Mouse (Mus musculus): ENCODE results near the gene Ttc19. TPM values are rescaled to one million over a fixed set of nuclear protein-coding genes. Genes with fewer than 3 reads are reported as not detected.

Gene Ttc19
- polyA plus RNA-seq (2012; rRNA removed): 1.1 and 1.8 TPM in 2 replicates
- 1.7 and 1.8 TPM in 2 replicates for polyA plus RNA-seq (2014; fragmentation: Nextera tagmentation; extraction: Ambion mirVana)

DNA sequence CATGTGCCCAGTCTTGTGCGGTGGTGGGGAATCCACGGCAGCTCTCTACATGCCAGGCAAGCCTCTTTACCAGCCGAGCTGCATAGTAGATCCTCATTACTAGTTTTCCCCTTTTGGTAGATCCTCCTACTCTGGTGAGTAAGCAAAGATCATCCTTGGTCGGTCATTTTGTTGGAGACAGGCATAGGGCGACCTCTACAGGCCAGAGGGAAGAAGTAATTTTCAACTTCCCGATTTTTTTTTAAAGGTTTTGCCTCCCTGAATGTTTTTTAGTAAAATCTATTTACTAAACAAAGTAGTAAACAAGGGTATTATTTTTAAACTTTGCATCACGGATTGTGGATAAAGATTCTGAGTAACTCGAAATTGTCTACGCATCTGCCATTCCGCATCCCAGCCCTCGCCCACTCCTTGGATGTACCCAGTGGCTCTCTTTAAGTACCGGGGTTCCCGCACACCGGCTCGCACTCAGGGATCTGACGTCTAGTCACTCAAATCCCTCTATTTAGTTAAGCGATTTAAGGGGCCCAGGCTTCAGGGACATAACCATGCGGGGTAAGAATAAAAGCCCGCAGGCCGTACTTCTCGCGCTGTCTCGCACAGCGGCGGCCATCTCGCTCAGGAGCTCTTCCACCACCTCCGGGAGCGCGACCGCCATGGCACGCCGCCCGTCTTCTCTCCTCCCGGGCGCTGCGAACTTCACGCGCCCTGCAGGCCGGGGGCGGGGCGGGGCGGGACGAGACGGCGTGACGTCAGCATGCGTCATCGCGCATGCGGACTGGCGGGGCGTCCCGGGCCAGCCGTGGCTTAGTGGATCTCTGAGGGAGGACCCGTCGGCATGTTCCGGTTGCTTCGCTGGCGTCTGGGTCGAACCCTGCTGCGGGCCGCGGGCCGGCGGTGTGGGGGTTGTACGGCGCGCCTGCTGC lies at the start of gene Ttc19, which contains the start of gene Zswim7:
Gene Ttc19, plus strand, starts transcription at position 799 of the 926 bp plus-strand sequence.
Gene Zswim7, minus strand, starts transcription at position 701 of the 926 bp plus-strand sequence.
- Histone ChIP-seq H3K4me2 (ENCODE audit: low read depth) (peak within 1 kb of the TSS; percentile 84), H3K4me1 (replicated peaks; ENCODE audit: control insufficient read depth in 2 of 2, insufficient read depth in 2 of 2, low read length in 1 of 2) (peaks cover 6 to 15% of the 10 kb centered on the region in 2 experiments), H3K36me3 (replicated peaks; ENCODE audit: control insufficient read depth, insufficient read depth, low read depth) (no peaks in the 10 kb centered on the region; the same call in 1 of the 2 replicates), H3K27me3 (ENCODE audit: control insufficient read depth, insufficient read depth, low read length) (no peaks in the 10 kb centered on the region), H3K27ac (peak within 1 kb of the TSS; percentile 81), H3K4me3 (ENCODE audit: insufficient read depth in 1 of 2, low read depth in 2 of 2, low read length in 2 of 2) (peak within 1 kb of the TSS; percentile 78 to 87), H3K9me3 (ENCODE audit: control insufficient read depth, low read length) (no peaks in the 10 kb centered on the region), H3K9ac (replicated peaks) (peak within 1 kb of the TSS; percentile 67)
- TF ChIP-seq CTCF (IDR thresholded peaks at IDR 0.05; ENCODE audit: low read depth): peak; percentile 78
- no peak for TF ChIP-seq EP300 (IDR thresholded peaks at IDR 0.05; ENCODE audit: low read depth)
- DNase-seq (ENCODE audit: low read depth in 3 of 3, low spot score in 3 of 3) (peak; percentile 81 to 85 (median 82)), ATAC-seq (ENCODE audit: insufficient read depth) (peak; percentile 94)
- WGBS (ENCODE audit: insufficient replicate concordance): under 1% methylated on average over 68 of the region's 68 CpGs

DNA sequence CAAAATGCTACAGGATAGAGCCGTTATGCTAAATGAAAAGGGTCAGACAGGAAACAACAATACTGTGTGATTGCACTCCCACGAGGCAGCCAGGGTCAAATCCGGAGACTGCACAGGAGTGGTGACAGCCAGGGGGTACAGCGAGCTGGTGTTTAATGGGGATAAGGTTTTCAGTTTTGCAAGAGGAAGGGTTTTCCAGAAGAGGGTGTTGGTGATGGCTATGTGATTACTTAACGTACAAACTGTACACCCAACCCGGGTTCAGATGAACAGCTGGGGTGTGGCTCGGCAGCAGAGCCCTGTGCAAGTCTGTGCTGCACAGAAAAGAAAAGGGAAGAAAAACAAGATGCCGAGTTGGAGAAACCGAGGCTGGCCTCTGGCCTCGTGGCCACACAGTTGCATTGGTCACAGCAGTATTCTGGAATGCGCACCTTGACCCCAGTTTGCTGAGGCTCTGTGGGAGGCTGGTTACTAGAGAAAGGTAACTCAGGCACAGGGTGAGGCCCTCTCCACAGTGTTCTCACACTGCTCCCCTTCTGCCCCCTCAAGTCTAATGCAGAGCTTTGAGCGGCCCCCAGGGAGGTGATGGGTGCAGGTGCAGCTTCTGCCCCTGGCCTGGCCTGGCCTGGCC lies 40.5 kb upstream of the Ttc19 start:
- no peaks in the 10 kb centered on the region for H3K4me1 ChIP-seq (replicated peaks; ENCODE audit: control insufficient read depth in 2 of 2, insufficient read depth in 2 of 2, low read length in 1 of 2)
- ATAC-seq (ENCODE audit: insufficient read depth): no peak
- H3K4me2 ChIP-seq (ENCODE audit: low read depth): no peak overlapping the region
- WGBS (ENCODE audit: insufficient replicate concordance): 53% methylated on average over 12 of the region's 12 CpGs
- H3K27me3 ChIP-seq (ENCODE audit: control insufficient read depth, insufficient read depth, low read length): no peaks in the 10 kb centered on the region
- H3K9ac ChIP-seq (replicated peaks): no peak overlapping the region
- 0 out of 2 replicates have a peak, but pooled peaks have one; percentile 3 for TF ChIP-seq CTCF (IDR thresholded peaks at IDR 0.05; ENCODE audit: low read depth)
- TF ChIP-seq EP300 (IDR thresholded peaks at IDR 0.05; ENCODE audit: low read depth): no peak
- H3K27ac ChIP-seq: no peak overlapping the region
- H3K9me3 ChIP-seq (ENCODE audit: control insufficient read depth, low read length): no peaks in the 10 kb centered on the region
- H3K36me3 ChIP-seq (replicated peaks; ENCODE audit: control insufficient read depth, insufficient read depth, low read depth): no peaks in the 10 kb centered on the region
- DNase-seq (ENCODE audit: low read depth in 3 of 3, low spot score in 3 of 3): no peak
- no peak overlapping the region for H3K4me3 ChIP-seq (ENCODE audit: insufficient read depth in 1 of 2, low read depth in 2 of 2, low read length in 2 of 2)

DNA sequence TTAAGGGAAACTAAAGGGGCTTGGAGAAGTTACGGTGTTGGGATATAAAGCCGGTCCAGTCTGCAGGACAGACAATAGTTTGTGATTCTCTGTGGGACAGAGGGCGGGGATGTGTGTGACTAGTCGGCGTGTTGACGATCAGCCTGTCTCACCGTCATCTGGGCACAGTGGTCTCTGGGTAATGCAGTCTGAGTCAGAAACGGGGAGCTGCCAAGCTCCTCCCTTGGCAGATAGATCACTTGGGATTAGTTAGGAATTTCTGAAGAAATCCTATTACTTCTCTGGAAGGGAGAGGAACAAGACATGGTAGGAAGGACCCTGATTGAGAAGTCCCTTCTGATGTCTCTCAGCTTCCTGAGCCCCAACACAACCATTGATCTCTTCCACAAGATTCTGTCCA lies 37.4 kb upstream of the Ttc19 start:
- Histone ChIP-seq H3K4me1 (replicated peaks; ENCODE audit: control insufficient read depth in 2 of 2, insufficient read depth in 2 of 2, low read length in 1 of 2) (no peaks in the 10 kb centered on the region), H3K36me3 (replicated peaks; ENCODE audit: control insufficient read depth, insufficient read depth, low read depth) (no peaks in the 10 kb centered on the region), H3K27ac (no peak overlapping the region), H3K9me3 (ENCODE audit: control insufficient read depth, low read length) (no peaks in the 10 kb centered on the region), H3K4me3 (ENCODE audit: insufficient read depth in 1 of 2, low read depth in 2 of 2, low read length in 2 of 2) (no peak overlapping the region), H3K27me3 (ENCODE audit: control insufficient read depth, insufficient read depth, low read length) (peaks cover 17% of the 10 kb centered on the region), H3K9ac (replicated peaks) (no peak overlapping the region), H3K4me2 (ENCODE audit: low read depth) (no peak overlapping the region)
- TF ChIP-seq EP300 (IDR thresholded peaks at IDR 0.05; ENCODE audit: low read depth): no peak
- TF ChIP-seq CTCF (IDR thresholded peaks at IDR 0.05; ENCODE audit: low read depth): no peak
- 79% methylated on average over 8 of the region's 8 CpGs for WGBS (ENCODE audit: insufficient replicate concordance)
- DNase-seq (ENCODE audit: low read depth in 3 of 3, low spot score in 3 of 3) (no peak), ATAC-seq (ENCODE audit: insufficient read depth) (no peak)

DNA sequence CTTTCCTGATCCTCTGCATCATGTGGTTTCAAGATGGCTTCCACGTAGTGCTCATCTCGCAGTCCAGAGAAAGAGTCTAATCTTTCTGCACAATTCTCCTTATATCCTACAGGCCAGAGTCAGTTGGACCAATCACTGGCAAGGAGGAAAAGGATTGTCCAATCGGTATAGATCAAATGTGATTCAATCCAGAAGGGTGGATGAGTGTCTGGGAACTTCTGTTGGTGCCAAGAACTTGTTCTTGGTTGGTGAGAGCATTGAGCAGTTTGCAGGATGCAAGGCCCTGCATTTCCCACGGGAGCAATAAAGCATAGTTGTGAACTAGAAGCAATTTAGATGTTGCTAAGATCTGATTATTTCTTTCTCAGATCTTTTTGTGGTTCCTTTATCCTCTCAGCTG lies 36.8 kb upstream of the Ttc19 start:
- 61% methylated on average over 4 of the region's 4 CpGs for WGBS (ENCODE audit: insufficient replicate concordance)
- ATAC-seq (ENCODE audit: insufficient read depth) (no peak), DNase-seq (ENCODE audit: low read depth in 3 of 3, low spot score in 3 of 3) (no peak)
- TF ChIP-seq EP300 (IDR thresholded peaks at IDR 0.05; ENCODE audit: low read depth) (no peak), CTCF (IDR thresholded peaks at IDR 0.05; ENCODE audit: low read depth) (no peak)
- Histone ChIP-seq H3K9ac (replicated peaks) (no peak overlapping the region), H3K4me3 (ENCODE audit: insufficient read depth in 1 of 2, low read depth in 2 of 2, low read length in 2 of 2) (no peak overlapping the region), H3K36me3 (replicated peaks; ENCODE audit: control insufficient read depth, insufficient read depth, low read depth) (no peaks in the 10 kb centered on the region), H3K27ac (no peak overlapping the region), H3K9me3 (ENCODE audit: control insufficient read depth, low read length) (no peaks in the 10 kb centered on the region), H3K4me2 (ENCODE audit: low read depth) (no peak overlapping the region), H3K27me3 (ENCODE audit: control insufficient read depth, insufficient read depth, low read length) (peaks cover 23% of the 10 kb centered on the region), H3K4me1 (replicated peaks; ENCODE audit: control insufficient read depth in 2 of 2, insufficient read depth in 2 of 2, low read length in 1 of 2) (no peaks in the 10 kb centered on the region)
